Comparison of ENCODE assay signal across 8 mouse cellular contexts in the genomic region with DNA sequence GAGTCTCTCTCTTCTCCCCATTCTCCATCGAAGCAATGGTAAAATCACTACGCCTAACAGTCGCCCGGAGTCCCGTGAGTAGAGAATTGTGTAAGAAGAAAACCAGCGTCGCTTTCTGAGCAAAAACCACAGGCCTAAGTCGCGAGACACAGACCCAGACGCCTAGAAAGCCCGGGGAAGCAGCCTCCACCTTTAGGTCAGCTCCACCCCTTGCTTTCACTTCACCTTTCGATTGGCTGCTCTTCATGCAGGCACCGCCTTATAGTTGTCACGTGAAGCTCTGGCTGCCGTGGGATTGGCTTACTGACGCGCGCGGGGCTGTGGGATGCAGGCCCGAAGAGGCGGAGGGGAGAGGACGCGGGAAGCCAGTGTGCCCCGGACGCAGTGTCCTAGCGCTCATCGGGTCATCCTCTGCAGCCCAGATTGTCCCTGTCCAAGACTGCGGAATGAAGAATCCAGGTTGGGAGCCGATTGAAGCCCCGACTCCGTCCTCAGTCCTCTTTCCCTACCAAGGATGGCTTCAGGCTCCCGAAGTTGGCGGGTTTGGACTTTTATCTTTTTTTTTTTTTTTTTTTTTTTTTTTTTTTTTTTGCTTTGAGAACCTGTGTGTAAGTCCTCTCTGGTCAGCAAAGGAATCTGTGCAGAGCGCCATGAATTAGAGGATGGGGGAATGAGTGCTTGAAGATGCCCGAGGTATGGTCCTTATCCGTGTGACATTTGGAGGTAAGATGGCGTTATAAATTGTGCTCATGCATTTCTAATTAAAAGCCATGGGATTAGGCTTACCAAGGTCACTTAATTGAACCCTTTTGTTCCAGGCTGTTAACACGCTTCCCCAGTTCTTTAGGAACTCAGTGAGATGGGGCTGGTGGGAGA. TPM values are rescaled to one million over a fixed set of nuclear protein-coding genes. Genes with fewer than 3 reads are reported as not detected.
DNase-seq lines count a peak whose midpoint lies in the region; ATAC-seq and TF ChIP-seq lines count a peak whose summit lies in the region.

No protein-coding gene starts in this region.

- peak overlapping the region; percentile 50 for H3K4me3 ChIP-seq in forebrain, embryonic 14.5 days (ENCODE audit: low read depth, low read length)
- peak overlapping the region; percentile 86 for H3K4me3 ChIP-seq in layer of hippocampus, adult 2 months
- peak overlapping the region; percentile 68 for H3K4me3 ChIP-seq in lung, embryonic 14.5 days (ENCODE audit: low read depth, low read length)
- peak overlapping the region; percentile 62 for H3K4me3 ChIP-seq in olfactory bulb, adult 2 months (ENCODE audit: insufficient read depth, low read depth, low read length)
- peak overlapping the region; percentile 59 for H3K4me3 ChIP-seq in thymus, adult 2 months (ENCODE audit: control insufficient read depth, insufficient read depth, low read length)

- WGBS in forebrain, embryonic 14.5 days: under 1% methylated on average over 38 of the region's 38 CpGs
- under 1% methylated on average over 38 of the region's 38 CpGs for WGBS in lung, embryonic 14.5 days
- WGBS in olfactory bulb, adult 2 months: under 1% methylated on average over 38 of the region's 38 CpGs
- WGBS in thymus, adult 2 months: under 1% methylated on average over 38 of the region's 38 CpGs

- H3K9me3 ChIP-seq in forebrain, embryonic 14.5 days (replicated peaks; ENCODE audit: control insufficient read depth, low read length): no peaks in the 10 kb centered on the region
- no peaks in the 10 kb centered on the region for H3K9me3 ChIP-seq in lung, embryonic 14.5 days (ENCODE audit: low read depth, low read length)

- H3K27ac ChIP-seq in forebrain, embryonic 14.5 days (ENCODE audit: low read depth, low read length): peak overlapping the region; percentile 72; the same call in 1 of the 2 replicates
- peak overlapping the region; percentile 91 for H3K27ac ChIP-seq in layer of hippocampus, adult 2 months
- peak overlapping the region; percentile 84 for H3K27ac ChIP-seq in lung, embryonic 14.5 days (ENCODE audit: low read depth)
- H3K27ac ChIP-seq in olfactory bulb, adult 2 months (ENCODE audit: insufficient read depth, low read depth, low read length): peak overlapping the region; percentile 19; the same call in 1 of the 2 replicates
- peak overlapping the region; percentile 29; the same call in 1 of the 2 replicates for H3K27ac ChIP-seq in thymus, adult 2 months (ENCODE audit: control insufficient read depth, insufficient read depth, low read length)

- TF ChIP-seq POLR2A in olfactory bulb, adult 2 months (IDR thresholded peaks at IDR 0.05; ENCODE audit: insufficient read depth, low read depth, low read length): peak; percentile 77
- peak; percentile 89 for TF ChIP-seq POLR2A in thymus, adult 2 months (IDR thresholded peaks at IDR 0.05; ENCODE audit: control insufficient read depth, extremely low read depth, insufficient read depth, low read length, poor library complexity)

- peaks cover 17% of the 10 kb centered on the region for H3K4me1 ChIP-seq in forebrain, embryonic 14.5 days (ENCODE audit: control insufficient read depth, insufficient read depth, low read length)
- no peaks in the 10 kb centered on the region for H3K4me1 ChIP-seq in lung, embryonic 14.5 days (ENCODE audit: insufficient read depth)
- H3K4me1 ChIP-seq in olfactory bulb, adult 2 months (ENCODE audit: control insufficient read depth, insufficient read depth, low read length): no peaks in the 10 kb centered on the region
- peaks cover 4% of the 10 kb centered on the region for H3K4me1 ChIP-seq in thymus, adult 2 months (replicated peaks; ENCODE audit: control insufficient read depth, insufficient read depth, low read length)

- TF ChIP-seq CTCF in layer of hippocampus, adult 2 months (conservative IDR thresholded peaks at IDR 0.05): no peak
- TF ChIP-seq CTCF in lung, embryonic 14.5 days (IDR thresholded peaks at IDR 0.05; ENCODE audit: low read depth): no peak
- TF ChIP-seq CTCF in olfactory bulb, adult 2 months (IDR thresholded peaks at IDR 0.05; ENCODE audit: insufficient read depth, low read depth, low read length): no peak
- no peak for TF ChIP-seq CTCF in thymus, adult 2 months (IDR thresholded peaks at IDR 0.05; ENCODE audit: borderline replicate concordance, control insufficient read depth, extremely low read depth, insufficient read depth, low read length, poor library complexity)

- peak overlapping the region; percentile 68 for H3K4me2 ChIP-seq in forebrain, embryonic 14.5 days (ENCODE audit: low read length)
- peak overlapping the region; percentile 88 for H3K4me2 ChIP-seq in lung, embryonic 14.5 days

- H3K9ac ChIP-seq in forebrain, embryonic 14.5 days (ENCODE audit: low read length): peak overlapping the region; percentile 72
- H3K9ac ChIP-seq in lung, embryonic 14.5 days: peak overlapping the region; percentile 83

- ATAC-seq in forebrain, embryonic 14.5 days: peak; percentile 100
- ATAC-seq in lung, embryonic 14.5 days (ENCODE audit: insufficient read depth): peak; percentile 100

- DNase-seq in ES-CJ7 (ENCODE audit: low read depth, low spot score): peak; percentile 96
- DNase-seq in cerebellum, adult 11 months: peak; percentile 93
- DNase-seq in forebrain, embryonic 14.5 days (ENCODE audit: low spot score): peak; percentile 98
- peak; percentile 94 for DNase-seq in heart, postnatal 25 days (ENCODE audit: low spot score)
- DNase-seq in layer of hippocampus, adult 2 months (ENCODE audit: low spot score in 2 of 2): peak; percentile 93 to 97
- DNase-seq in lung, embryonic 14.5 days: peak; percentile 98
- DNase-seq in thymus, adult 2 months: peak; percentile 94

- H3K27me3 ChIP-seq in forebrain, embryonic 14.5 days (replicated peaks; ENCODE audit: control insufficient read depth, insufficient read depth, low read length): no peaks in the 10 kb centered on the region
- H3K27me3 ChIP-seq in lung, embryonic 14.5 days (ENCODE audit: insufficient read depth, low read length): no peaks in the 10 kb centered on the region
- no peaks in the 10 kb centered on the region for H3K27me3 ChIP-seq in thymus, adult 2 months (ENCODE audit: control insufficient read depth, insufficient read depth, low read length)

- intact Hi-C loops in heart, postnatal 25 days (cut with DNase I): loop anchor here (2.0 to 10.0 kb wide), 3 partner anchors 21 to 507 kb away; a partner anchor contains a TSS

- peaks cover 14% of the 10 kb centered on the region for H3K36me3 ChIP-seq in forebrain, embryonic 14.5 days (ENCODE audit: control insufficient read depth, insufficient read depth, low read length)
- peaks cover 23% of the 10 kb centered on the region for H3K36me3 ChIP-seq in lung, embryonic 14.5 days (ENCODE audit: insufficient read depth)
- no peaks in the 10 kb centered on the region for H3K36me3 ChIP-seq in thymus, adult 2 months (ENCODE audit: control insufficient read depth, insufficient read depth, low read length)

RNA-seq across cellular contexts. Expression of a gene that starts 5.1 kb away (rescaled TPM):
- not detected in 2 replicates for polyA plus RNA-seq in forebrain, embryonic 14.5 days (2014; fragmentation: Nextera tagmentation; extraction: Ambion mirVana)
- under 1 TPM; 0.08 to 0.11 TPM for total RNA-seq in heart, postnatal 25 days (2021)
- total RNA-seq in layer of hippocampus, adult 2 months (2021): not detected
- 0.43 and 0.47 TPM in 2 replicates for polyA plus RNA-seq in lung, embryonic 14.5 days (2014; fragmentation: Nextera tagmentation; extraction: Ambion mirVana)
- polyA plus RNA-seq in olfactory bulb, adult 2 months (2012; ENCODE audit: insufficient read depth, insufficient read length, low replicate concordance, missing spikeins): not detected in 2 replicates
- polyA plus RNA-seq in thymus, adult 2 months (2012; rRNA removed): not detected in 2 replicates

RNA-seq across cellular contexts. Expression of a gene that starts 7.2 kb away (rescaled TPM):
- polyA plus RNA-seq in forebrain, embryonic 14.5 days (2014; fragmentation: Nextera tagmentation; extraction: Ambion mirVana): 107 and 139 TPM in 2 replicates
- total RNA-seq in heart, postnatal 25 days (2021): 10 to 100 TPM; 41.2 to 48.3 TPM
- 100 to 1,000 TPM; 319 to 331 TPM for total RNA-seq in layer of hippocampus, adult 2 months (2021)
- 75.3 and 78.0 TPM in 2 replicates for polyA plus RNA-seq in lung, embryonic 14.5 days (2014; fragmentation: Nextera tagmentation; extraction: Ambion mirVana)
- polyA plus RNA-seq in olfactory bulb, adult 2 months (2012; ENCODE audit: insufficient read depth, insufficient read length, low replicate concordance, missing spikeins): 546 TPM in 1 of 2 replicates, not detected in the other
- 41.4 and 51.0 TPM in 2 replicates for polyA plus RNA-seq in thymus, adult 2 months (2012; rRNA removed)

RNA-seq across cellular contexts. Expression of a gene that starts 10.8 kb away (rescaled TPM):
- 18.0 and 23.3 TPM in 2 replicates for polyA plus RNA-seq in forebrain, embryonic 14.5 days (2014; fragmentation: Nextera tagmentation; extraction: Ambion mirVana)
- 1 to 10 TPM; 5.7 to 6.5 TPM for total RNA-seq in heart, postnatal 25 days (2021)
- 10 to 100 TPM; 11.0 to 11.2 TPM for total RNA-seq in layer of hippocampus, adult 2 months (2021)
- polyA plus RNA-seq in lung, embryonic 14.5 days (2014; fragmentation: Nextera tagmentation; extraction: Ambion mirVana): 12.0 and 12.8 TPM in 2 replicates
- polyA plus RNA-seq in olfactory bulb, adult 2 months (2012; ENCODE audit: insufficient read depth, insufficient read length, low replicate concordance, missing spikeins): not detected in 2 replicates
- polyA plus RNA-seq in thymus, adult 2 months (2012; rRNA removed): 8.5 and 9.2 TPM in 2 replicates

Comparison
In these comparisons a context has a peak if more than half of its experiments do, and no peak if none do; other contexts are left out.
1. Peak in every context shown above with its lines: DNase-seq, ATAC-seq, H3K4me3 ChIP-seq and H3K27ac ChIP-seq.
2. H3K27ac ChIP-seq: peak in every context shown above with its lines; median percentile 91 in layer of hippocampus, adult 2 months; 84 in lung, embryonic 14.5 days; 72 in forebrain, embryonic 14.5 days; 29 in thymus, adult 2 months; 19 in olfactory bulb, adult 2 months.